Mouse (Mus musculus) hindbrain, embryonic 11.5 days (tissue): ENCODE results near the gene Mmel1. TPM values are rescaled to one million over a fixed set of nuclear protein-coding genes. Genes with fewer than 3 reads are reported as not detected.

Source experiments
- ATAC-seq: fragments of 200-750 bp; cut with Nextera tagmentation; 2 replicates; pipeline ENCODE4 v1.8.0; 2017; ENCODE audit warnings: mild to moderate bottlenecking, moderate TSS enrichment, moderate library complexity; ENCODE audit not compliant: low FRiP score
- DNase-seq: peaks from one replicate; pipeline ENCODE4 v3.0.0-alpha.2; 2015; ENCODE audit warnings: low spot score
- H3K27ac ChIP-seq: fragments of 300-500 bp; sonication (generic); 2 replicates; pipeline ENCODE4 v1.5.1; 2014; ENCODE audit warnings: mild to moderate bottlenecking, low read depth, low read length
- H3K27me3 ChIP-seq: fragments of 300-500 bp; sonication (generic); 2 replicates; pipeline ENCODE4 v1.6.1; 2014; ENCODE audit warnings: mild to moderate bottlenecking, low read length, moderate library complexity, mixed read lengths; ENCODE audit not compliant: control insufficient read depth, insufficient read depth
- H3K36me3 ChIP-seq: fragments of 300-500 bp; sonication (generic); 2 replicates; pipeline ENCODE4 v1.6.1; 2014; ENCODE audit warnings: mild to moderate bottlenecking, low read length, moderate library complexity, mixed read lengths; ENCODE audit not compliant: control insufficient read depth, insufficient read depth
- H3K4me1 ChIP-seq: fragments of 300-500 bp; sonication (generic); replicated peaks from 2 replicates; pipeline ENCODE4 v1.6.1; 2014; ENCODE audit warnings: low read length, mixed read lengths; ENCODE audit not compliant: control insufficient read depth, insufficient read depth
- H3K4me2 ChIP-seq: fragments of 300-500 bp; sonication (generic); replicated peaks from 2 replicates; pipeline ENCODE4 v1.6.1; 2014; ENCODE audit warnings: mild to moderate bottlenecking, low read depth, low read length
- H3K4me3 ChIP-seq: fragments of 300-500 bp; sonication (generic); 2 replicates; pipeline ENCODE4 v1.5.1; 2014; ENCODE audit warnings: low read depth, low read length
- H3K9ac ChIP-seq: fragments of 300-500 bp; sonication (generic); 2 replicates; pipeline ENCODE4 v1.6.1; 2014; ENCODE audit warnings: low read depth, low read length
- H3K9me3 ChIP-seq: fragments of 300-500 bp; sonication (generic); 2 replicates; pipeline ENCODE4 v1.6.1; 2016; ENCODE audit warnings: low read length; ENCODE audit not compliant: control insufficient read depth
- WGBS: fragments of 180-500 bp; shearing (Covaris S2); extraction: QIAGEN DNeasy Blood & Tissue Kit; methylation state at CpG from one replicate; pipeline ENCODE4 v1.1.7; 2014; 5-methylcytosine and 5-hydroxymethylcytosine counted together
- polyA plus RNA-seq: library from polyadenylated mRNA; unstranded; fragments of >200 nt; fragmentation: Nextera tagmentation; extraction: Ambion mirVana; gene quantifications from 2 replicates; pipeline ENCODE4 v1.2.1, GENCODE M21; 2014

Gene Mmel1
- polyA plus RNA-seq, 1 experiment from 2014 or later: 0.48 TPM

GRCm38 (mm10) chr4:154870721-154871120 lies 1.3 kb downstream of the Mmel1 start:
- Histone ChIP-seq H3K9me3 (no peaks in the 10 kb centered on the region), H3K27me3 (0 out of 2 replicates have a peak, but pooled peaks cover 2% of the 10 kb centered on the region), H3K4me3 (no peak overlapping the region), H3K36me3 (no peaks in the 10 kb centered on the region), H3K27ac (no peak overlapping the region), H3K4me1 (peaks cover 5% of the 10 kb centered on the region; the same call in 1 of the 2 replicates), H3K4me2 (no peak overlapping the region), H3K9ac (no peak overlapping the region)
- DNase-seq (no peak), ATAC-seq (no peak)
- WGBS: 74% methylated on average over 4 of the region's 4 CpGs

GRCm38 (mm10) chr4:154871757-154872251 lies 2.4 kb downstream of the Mmel1 start:
- Histone ChIP-seq H3K27ac (no peak overlapping the region), H3K9me3 (no peaks in the 10 kb centered on the region), H3K4me1 (peaks cover 5% of the 10 kb centered on the region; the same call in 1 of the 2 replicates), H3K36me3 (no peaks in the 10 kb centered on the region), H3K4me3 (0 out of 2 replicates have a peak overlapping the region, but pooled peaks have one; percentile 9), H3K27me3 (0 out of 2 replicates have a peak, but pooled peaks cover 2% of the 10 kb centered on the region), H3K4me2 (peak overlapping the region; percentile 30), H3K9ac (peak overlapping the region; percentile 34; the same call in 1 of the 2 replicates)
- 6% methylated on average over 12 of the region's 13 CpGs for WGBS
- DNase-seq (peak; percentile 50), ATAC-seq (peak; percentile 54)

- Histone ChIP-seq H3K9ac (no peak overlapping the region), H3K4me2 (no peak overlapping the region), H3K4me3 (no peak overlapping the region), H3K27ac (no peak overlapping the region), H3K4me1 (peaks cover 5% of the 10 kb centered on the region; the same call in 1 of the 2 replicates), H3K9me3 (no peaks in the 10 kb centered on the region), H3K36me3 (no peaks in the 10 kb centered on the region), H3K27me3 (0 out of 2 replicates have a peak, but pooled peaks cover 2% of the 10 kb centered on the region)
- ATAC-seq: no peak
- 76% methylated on average over 6 of the region's 6 CpGs for WGBS
- DNase-seq: no peak
These were observed 3.8 kb downstream of the Mmel1 start for GRCm38 (mm10) chr4:154873186-154873585.

- no peaks in the 10 kb centered on the region for H3K9me3 ChIP-seq
- peak; percentile 99 for DNase-seq
- ATAC-seq: peak; percentile 94
- H3K27me3 ChIP-seq: no peaks in the 10 kb centered on the region
- peak overlapping the region; percentile 17 for H3K4me3 ChIP-seq
- 12% methylated on average over 17 of the region's 18 CpGs for WGBS
- H3K36me3 ChIP-seq: no peaks in the 10 kb centered on the region
- H3K9ac ChIP-seq: peak overlapping the region; percentile 32; the same call in 1 of the 2 replicates
- H3K27ac ChIP-seq: no peak overlapping the region
- H3K4me2 ChIP-seq: peak overlapping the region; percentile 43
- H3K4me1 ChIP-seq: no peaks in the 10 kb centered on the region
These were observed 8.6 kb downstream of the Mmel1 start for GRCm38 (mm10) chr4:154877864-154878548.

GRCm38 (mm10) chr4:154880730-154881129 lies 11.3 kb downstream of the Mmel1 start:
- Histone ChIP-seq H3K4me2 (no peak overlapping the region), H3K9me3 (no peaks in the 10 kb centered on the region), H3K36me3 (no peaks in the 10 kb centered on the region), H3K4me1 (no peaks in the 10 kb centered on the region), H3K27me3 (no peaks in the 10 kb centered on the region), H3K4me3 (no peak overlapping the region), H3K9ac (no peak overlapping the region), H3K27ac (no peak overlapping the region)
- 84% methylated on average over 6 of the region's 6 CpGs for WGBS
- DNase-seq (no peak), ATAC-seq (no peak)

GRCm38 (mm10) chr4:154882014-154882659 lies 12.8 kb downstream of the Mmel1 start:
- no peaks in the 10 kb centered on the region for H3K36me3 ChIP-seq
- 30% methylated on average over 12 of the region's 14 CpGs for WGBS

GRCm38 (mm10) chr4:154885416-154885815 lies 16.0 kb downstream of the Mmel1 start:
- 88% methylated on average over 11 of the region's 11 CpGs for WGBS
- DNase-seq: no peak
- Histone ChIP-seq H3K4me3 (no peak overlapping the region), H3K9me3 (no peaks in the 10 kb centered on the region), H3K4me1 (no peaks in the 10 kb centered on the region), H3K27me3 (no peaks in the 10 kb centered on the region), H3K36me3 (no peaks in the 10 kb centered on the region), H3K27ac (no peak overlapping the region), H3K9ac (no peak overlapping the region), H3K4me2 (no peak overlapping the region)
- no peak for ATAC-seq

More at GRCm38 (mm10) chr4:154882014-154882659, 12.8 kb downstream of the Mmel1 start:
- H3K9me3 ChIP-seq: no peaks in the 10 kb centered on the region
- no peak for DNase-seq
- H3K4me1 ChIP-seq: no peaks in the 10 kb centered on the region
- no peaks in the 10 kb centered on the region for H3K27me3 ChIP-seq
- H3K9ac ChIP-seq: no peak overlapping the region
- H3K4me3 ChIP-seq: no peak overlapping the region
- no peak overlapping the region for H3K27ac ChIP-seq
- no peak overlapping the region for H3K4me2 ChIP-seq
- ATAC-seq: no peak

- no peaks in the 10 kb centered on the region for H3K36me3 ChIP-seq
- H3K27ac ChIP-seq: 0 out of 2 replicates have a peak overlapping the region, but pooled peaks have one; percentile 17
- no peak overlapping the region for H3K9ac ChIP-seq
- no peak overlapping the region for H3K4me3 ChIP-seq
- DNase-seq: no peak
- no peaks in the 10 kb centered on the region for H3K4me1 ChIP-seq
- H3K4me2 ChIP-seq: no peak overlapping the region
- no peaks in the 10 kb centered on the region for H3K27me3 ChIP-seq
- H3K9me3 ChIP-seq: no peaks in the 10 kb centered on the region
- 78% methylated on average over 13 of the region's 13 CpGs for WGBS
- ATAC-seq: no peak
These were observed 17.6 kb downstream of the Mmel1 start for GRCm38 (mm10) chr4:154886876-154887592.
